Mouse (Mus musculus) adipocyte (in vitro differentiated cells): Measurements from ENCODE around the gene Ablim2.
A peak's percentile ranks its signal among the peaks of the same experiment; 100 is the strongest.

ENCODE experiments used
- DNase-seq: peaks from one replicate; pipeline ENCODE4 v3.0.0-alpha.2; 2016; ENCODE audit warnings: low spot score

Ablim2 gene

DNA sequence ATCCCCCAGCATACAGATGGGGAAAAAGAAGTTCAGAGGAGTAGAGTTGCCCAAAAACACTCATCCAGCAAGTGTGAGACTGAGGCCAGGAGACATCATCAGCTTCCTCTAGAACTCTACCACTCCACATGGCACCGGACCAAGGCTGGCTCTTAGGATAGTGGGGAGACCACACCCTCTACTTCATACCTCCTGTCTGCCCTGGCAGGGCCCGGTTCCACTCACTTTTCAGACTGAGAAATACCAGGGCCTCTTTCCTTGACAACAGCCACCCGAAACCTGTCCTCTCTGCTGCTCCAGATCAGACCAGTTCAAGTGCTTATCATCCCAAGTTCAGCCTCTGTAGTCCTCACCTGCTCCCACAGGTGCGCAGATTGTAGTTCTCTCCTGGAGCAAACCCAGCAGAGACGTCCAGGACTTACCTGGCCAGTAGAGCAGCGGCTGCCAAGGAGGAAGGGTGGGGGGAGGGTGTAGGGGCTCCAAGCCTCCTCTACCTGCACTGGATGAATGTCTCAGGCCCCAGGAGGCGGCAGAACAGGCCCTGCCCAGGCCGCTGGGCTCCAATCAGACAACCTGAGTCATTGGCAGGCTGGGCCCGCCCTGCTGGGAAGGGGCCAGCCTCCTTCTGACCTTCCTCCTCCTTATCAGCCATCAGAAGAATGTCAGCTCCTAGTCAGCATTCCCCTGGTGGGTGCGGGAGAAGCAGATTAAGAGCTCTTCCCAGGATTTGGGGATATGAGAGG is 18.0 kb upstream of the Ablim2 start, which contains the start of gene Sh3tc1:
TSS of gene Sh3tc1 (minus strand) at position 452 of the 743 bp plus-strand sequence.
- DNase-seq = peak; percentile 63

DNA sequence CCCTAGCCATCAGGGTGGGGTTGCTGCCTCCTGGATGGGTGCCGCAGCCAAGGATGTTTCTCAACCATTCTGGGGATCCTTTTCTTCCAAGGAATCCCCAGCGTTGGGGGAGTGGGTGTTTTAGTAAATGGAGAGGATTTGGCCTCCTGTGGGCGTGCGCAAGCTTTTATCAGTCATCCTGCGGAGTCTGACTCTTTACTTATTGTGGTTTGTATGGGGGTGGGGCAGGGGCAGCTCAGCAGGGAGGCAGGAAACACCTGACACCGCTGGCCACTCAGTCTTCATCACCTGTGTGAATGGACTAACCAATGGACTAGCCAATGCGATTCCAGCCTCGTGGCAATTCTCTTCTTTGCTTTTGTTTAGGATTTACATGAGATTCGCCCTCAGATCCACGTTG is 17.0 kb upstream of the Ablim2 start:
- no peak for DNase-seq

DNA sequence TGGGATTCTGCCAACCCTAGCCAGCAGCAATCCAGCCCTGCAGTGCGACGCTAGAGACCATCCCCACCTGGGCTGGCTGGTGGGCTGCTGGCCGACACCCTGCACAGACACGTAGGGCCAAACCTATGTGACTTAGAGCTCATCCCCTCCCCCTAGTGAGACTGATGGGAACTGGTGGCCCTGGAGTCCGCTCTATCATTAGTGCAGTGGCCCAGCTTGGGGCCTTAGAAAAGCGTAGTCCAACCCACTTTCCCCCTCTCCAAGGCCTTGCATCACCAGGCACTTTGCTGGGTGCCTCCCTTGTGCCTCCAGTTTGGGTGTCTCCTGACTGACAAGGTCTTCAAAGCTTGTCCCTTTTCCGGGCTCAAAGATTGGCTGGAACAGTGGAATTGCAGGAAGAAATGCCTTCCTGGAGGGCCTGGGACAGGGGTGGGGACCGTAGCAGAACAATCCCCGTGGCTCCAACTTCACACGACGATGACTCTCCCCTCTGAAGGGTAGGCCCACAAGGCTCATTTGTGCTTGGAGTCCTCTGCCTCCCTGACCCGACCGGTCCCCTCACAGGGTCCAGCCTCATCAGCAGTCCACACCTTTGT is 16.4 kb upstream of the Ablim2 start:
- DNase-seq = no peak

DNA sequence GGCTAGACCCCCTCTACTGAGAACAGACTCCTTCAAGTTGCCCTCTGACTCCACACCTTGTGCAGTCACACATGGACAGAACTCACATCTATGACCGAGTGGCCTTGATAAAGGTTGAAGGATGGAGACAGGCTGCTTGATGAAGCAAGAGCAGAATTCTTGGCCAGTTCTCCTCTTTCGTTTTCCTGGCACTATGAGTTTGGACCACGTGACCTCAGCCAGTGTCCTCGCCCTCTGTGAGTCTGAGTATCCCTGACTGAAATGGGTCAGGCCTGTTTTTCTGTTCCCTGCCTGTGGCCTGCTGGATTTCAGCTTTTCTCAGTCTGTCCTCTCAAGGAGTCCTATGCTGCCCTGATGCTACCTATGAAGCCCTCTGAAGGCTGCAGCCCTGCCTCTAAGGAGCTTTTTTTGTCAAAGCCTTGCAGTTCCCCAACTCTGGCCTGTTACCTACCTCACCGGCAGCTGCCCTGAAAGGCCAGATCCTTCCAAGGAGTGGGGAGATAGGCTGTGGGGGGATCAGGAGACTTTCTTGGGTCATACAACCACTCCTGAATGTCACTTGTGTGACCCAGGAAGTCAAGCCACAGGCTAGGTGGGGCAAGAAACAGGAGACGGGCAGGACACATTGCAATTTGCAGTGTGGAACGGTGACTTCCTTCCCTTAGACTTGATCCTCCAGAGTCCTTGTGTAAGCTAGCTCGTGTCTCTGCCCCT is 14.3 kb upstream of the Ablim2 start:
- peak; percentile 97 for DNase-seq

DNA sequence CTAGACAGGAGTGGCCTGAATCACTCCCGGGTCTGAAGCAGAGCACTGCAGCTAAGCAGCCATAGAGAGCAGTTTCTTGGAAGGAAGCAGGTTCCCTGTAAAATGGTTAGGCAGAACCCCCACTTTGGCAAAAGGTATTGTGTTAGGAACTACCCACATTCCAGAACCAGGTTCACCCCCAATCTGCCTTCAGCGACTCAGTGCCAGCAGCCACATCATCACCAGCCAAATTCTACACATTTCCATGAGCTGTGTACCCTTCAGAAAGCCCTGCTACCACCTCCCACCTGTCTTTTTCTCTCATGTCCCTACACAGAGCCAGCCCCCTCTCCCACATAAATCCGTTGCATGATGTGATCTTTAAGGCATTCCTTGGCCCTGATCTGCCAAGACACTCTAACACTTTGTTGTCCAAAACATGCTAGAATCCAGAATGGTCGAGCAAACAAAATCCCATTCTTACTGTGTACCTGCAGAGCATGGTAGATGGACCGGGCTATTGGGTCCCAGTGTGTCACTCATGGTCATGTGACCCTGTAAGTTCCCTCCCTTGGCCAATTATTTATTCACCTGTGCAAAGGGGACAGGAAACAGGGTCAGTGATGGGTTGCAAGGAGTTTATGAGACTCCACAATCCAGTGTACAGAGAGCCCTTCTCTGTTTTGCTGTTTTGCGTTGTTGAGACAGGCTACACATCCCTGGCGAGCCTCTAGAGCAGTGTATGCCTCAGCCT is 13.5 kb upstream of the Ablim2 start:
- DNase-seq = no peak

DNA sequence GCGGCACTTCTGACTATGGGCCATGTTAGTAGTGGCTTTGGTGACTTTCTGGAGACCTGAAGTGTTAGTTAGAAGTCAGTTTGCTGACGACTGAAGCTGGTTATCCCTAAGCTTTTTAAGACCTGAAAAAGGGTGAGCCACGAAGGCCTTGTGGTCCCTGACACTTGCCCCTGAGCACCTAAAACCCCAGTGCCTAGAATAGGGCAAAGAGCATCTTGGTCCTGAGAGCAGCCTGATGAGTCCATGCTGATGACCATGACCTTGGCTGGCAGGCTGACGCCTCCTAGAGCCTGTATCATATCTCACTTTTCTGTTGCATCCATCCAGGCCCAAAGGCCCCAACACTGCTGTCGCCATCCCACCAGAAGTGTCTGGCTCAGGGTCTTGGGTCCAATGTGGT is 12.3 kb upstream of the Ablim2 start:
- DNase-seq = no peak

DNA sequence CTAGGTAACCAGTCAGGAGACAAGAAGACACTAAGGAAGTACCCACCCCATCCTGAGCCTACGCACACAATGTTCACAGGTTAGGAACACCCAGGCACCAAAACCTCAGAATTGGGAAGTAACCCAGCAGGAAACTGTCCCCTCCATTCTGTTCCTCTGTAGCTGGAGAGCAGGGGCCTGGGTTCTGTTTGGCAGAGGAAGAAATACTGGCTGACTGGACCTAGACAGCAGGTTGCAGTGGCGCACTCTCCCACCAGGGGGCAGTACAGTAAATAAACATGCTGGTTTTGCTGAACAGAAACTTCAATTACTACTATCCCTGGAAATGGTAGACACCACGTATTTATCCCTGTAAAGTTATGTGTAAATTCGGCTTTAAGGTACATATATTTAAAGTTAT is 10.8 kb upstream of the Ablim2 start:
- peak; percentile 88 for DNase-seq

DNA sequence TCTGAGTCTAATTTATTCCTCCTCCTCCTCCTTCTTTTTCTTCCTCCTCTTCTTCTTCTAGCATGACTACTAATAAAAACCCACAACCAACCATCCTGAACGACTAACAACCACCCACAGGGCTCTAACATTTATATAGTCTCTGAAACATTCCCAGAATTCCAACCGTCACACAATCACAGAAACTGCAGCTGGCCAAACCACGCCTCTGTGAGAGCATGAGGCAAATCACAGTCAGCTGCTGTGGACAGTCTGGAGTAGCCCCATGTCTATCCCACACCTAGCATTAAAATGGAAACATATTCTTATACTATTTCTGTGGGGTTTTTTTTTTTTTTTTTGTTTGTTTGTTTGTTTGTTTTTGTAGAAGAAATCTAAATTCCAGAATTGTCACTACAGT is 8.3 kb upstream of the Ablim2 start:
- DNase-seq = peak; percentile 71

DNA sequence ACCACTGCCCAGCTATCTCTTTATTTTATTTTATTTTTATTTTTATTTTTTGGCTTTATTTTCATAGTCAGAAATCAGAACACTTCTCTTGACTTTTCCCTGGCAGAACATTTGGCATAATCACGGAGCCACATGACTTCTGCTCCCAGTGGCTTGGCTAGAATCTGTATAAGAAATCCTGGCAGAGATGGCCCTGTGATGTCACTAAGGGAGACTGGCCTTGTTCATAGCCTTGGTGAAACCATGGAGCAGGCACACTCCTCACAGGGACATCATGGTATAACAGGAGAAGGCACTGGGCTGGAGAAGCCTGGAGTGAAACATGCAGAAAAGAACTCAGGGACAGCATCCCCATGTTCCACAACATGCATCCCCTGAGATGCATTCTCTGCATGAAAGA is 7.7 kb upstream of the Ablim2 start:
- DNase-seq = peak; percentile 99

DNA sequence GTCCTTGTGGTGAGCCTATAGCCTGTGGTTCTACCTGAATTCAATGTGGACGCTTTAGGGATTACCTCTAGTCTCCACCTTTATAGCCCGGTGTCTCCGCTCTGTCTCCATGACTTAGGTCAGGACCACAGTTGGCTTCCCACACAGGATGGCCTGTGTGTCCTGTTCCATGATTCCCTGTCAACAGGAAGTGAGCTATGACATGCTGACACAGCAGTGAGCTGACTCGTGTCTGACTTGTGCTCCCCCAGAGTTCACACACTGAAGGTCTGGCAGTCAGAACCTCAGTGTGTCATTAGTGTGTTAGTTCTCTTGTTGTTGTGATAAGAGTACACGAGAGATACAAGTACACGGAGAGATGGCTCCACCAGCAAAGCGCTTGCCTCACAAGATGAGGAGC is 6.7 kb upstream of the Ablim2 start:
- peak; percentile 52 for DNase-seq

DNA sequence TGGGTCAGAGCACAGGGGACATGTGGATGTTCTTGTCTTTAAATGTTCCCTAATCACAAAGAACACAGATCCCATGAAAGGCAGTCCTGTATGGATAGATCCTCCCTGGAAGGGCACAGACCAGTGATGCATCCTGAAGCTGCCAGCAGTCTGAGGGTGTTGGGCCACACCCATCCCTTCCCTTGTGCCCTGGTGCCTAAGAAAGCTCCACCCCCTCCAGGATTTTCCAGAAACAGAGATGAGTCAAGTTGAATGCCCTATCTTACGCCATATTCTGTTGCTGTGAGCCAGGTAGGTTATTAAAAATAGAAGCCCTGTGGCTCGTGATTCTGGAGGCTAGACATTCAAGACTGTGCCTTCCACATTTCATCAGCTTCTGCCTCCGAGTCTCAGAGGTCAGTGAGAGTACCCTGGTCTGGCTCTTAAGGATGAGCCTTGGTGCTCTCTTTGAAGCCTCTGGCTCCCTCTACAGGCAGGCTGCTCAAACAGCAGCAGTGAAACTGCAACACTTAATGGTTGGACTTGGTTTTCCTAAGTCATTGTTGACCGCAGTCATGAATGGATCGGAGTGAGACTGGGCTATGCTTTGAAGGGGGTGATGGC is 2.4 kb upstream of the Ablim2 start:
- peak; percentile 93 for DNase-seq

DNA sequence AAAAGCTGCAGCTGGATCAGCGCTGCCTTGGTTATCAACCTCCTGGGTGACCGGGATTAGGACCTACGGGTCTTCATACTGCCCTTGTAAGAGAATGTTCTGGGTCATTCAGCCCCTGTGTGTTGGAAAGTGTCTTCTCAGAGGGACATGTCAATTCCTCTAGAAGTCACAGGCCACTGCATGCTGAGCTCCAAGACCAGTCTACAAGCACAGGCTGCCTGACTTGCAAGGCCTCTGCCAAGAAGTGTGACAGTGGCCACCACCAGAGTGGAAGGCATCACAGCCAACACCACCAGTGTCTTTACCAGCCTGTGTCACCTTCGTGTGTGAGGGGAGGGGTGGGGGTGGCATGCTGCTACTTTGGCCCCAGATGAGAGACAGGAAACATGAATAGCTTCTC is 1.7 kb upstream of the Ablim2 start:
- DNase-seq = no peak

DNA sequence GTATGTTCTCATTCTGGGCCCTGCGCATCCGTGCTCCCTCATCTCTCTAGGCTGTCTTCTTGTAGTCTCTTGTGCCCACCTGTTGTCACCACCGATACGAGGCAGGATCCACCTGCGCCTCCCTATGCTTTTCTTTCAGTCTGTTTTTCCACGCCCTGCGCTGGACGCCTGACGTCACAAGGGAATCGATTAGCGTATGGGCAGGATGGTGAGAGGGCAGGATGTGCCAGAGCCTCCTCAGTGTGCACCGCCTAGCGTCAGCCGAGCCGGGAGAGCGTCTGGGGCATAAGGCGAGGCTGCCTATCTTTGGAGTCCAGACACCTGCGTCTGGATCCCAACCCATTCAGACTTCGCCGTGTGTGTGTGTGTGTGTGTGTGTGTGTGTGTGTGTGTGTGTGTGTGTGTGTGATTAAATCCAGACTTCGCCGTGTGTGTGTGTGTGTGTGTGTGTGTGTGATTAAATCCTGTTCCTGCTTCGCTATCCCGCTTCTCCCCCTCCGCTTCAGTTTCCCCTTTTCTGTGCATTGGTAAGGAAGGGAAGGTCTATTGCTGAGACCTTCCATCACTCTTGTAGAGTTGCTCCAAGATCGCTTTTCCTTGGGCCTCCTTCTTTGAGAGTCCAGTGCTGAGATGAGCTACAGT is 562 bp upstream of the Ablim2 start:
- DNase-seq = no peak

DNA sequence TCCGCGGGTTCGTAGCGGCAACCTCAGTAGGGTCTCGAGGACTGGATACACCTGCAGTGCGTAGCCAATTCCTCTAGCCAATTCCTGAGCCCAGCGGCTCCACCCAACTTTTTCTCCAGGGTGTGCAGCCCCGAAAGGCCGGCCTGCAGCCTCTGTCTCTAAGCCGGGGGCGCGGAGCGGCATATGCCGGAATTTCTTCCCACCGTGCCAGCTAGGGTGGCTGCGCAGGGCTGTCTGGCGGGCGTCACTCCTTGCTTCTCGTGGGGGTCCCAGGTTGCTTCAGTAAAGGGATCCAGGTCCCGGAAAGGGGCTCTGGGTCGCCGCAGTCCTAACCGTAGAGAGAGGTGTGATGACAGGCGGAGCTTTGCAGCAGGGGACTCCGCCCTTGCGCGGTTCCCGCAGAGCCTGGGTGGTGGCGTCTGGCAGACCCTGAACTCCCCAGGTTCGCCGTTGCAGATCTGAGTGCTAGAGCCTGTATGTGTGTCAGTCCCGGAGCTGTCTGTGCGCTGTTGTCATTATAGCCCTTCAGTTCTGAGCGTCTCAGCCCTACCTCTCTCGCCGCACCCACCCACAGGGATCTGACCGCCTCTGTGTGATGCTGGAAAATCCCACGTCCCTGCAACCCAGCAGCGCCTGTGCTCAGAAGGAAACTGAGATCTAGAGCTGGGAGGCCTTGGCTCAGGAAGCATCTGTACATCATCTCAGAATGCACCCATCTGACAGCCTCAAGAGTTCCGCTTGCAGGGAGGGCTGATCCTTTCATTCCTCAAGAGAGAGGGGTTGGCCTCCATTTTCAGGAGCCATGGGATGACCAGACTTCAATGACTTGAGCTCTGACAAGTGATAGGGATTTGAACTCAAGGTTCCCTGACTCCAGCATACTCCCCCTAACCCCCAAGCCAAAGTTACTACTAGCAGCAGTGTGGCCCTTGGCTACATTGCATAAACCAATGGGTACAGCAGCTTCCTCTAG is 687 bp downstream of the Ablim2 start:
- no peak for DNase-seq

DNA sequence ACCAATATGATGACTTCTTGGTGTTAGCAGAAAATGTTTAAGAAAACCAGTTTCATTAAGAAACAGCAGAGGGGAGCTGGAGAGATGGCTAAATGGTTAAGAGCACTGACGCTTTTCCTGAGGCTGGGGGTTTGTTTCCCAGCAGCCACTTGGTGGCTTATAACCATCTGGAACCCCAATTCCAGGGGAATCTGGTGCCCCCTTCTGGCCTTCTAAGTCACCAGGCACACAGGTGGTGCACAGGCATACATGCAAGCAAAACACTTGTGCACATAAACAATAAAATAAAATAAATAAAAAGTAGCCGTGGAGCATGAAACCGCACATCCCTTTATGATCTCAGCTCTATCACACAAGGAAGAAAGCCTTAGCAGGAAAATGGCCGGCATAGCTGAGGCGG is 3.6 kb downstream of the Ablim2 start:
- DNase-seq = no peak

DNA sequence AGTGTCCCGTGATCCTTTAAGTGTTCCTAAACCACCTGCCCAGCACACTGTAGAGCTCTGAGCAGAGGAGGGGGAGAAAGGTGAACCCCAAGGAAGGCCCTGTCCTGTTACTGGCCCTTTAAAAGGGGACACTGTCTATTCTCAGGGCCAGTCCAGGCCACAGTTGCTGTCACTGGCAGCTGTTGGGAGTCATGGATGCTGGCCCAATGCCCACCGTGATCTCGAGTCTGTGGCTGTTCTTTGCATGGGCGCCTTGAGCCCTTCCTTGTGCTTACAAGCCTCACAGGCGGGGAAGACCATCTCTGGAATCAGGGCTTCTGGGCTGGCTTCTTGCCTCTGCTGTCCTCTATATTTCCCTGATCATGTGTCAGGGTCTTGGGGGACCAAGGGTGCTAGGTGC is 4.7 kb downstream of the Ablim2 start:
- peak; percentile 34 for DNase-seq

DNA sequence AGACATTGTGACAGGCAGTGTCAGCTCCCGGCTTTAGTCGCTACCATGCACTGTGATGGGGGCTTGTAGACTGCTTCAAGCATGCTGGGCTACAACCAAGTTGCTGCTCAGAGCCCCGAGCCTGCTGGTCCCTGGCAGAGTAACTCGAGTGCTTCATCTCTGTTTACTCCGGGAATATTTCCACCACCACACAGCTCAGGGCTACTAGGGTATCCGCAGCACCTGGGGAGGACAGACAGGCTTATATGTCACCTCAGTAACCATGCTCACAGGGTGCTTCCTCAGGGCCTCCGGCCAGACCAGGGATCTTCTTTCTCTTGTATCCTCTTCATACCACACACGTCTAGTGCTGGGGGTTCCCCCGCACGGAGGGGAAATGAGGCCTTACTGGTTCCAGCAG is 5.2 kb downstream of the Ablim2 start:
- no peak for DNase-seq

DNA sequence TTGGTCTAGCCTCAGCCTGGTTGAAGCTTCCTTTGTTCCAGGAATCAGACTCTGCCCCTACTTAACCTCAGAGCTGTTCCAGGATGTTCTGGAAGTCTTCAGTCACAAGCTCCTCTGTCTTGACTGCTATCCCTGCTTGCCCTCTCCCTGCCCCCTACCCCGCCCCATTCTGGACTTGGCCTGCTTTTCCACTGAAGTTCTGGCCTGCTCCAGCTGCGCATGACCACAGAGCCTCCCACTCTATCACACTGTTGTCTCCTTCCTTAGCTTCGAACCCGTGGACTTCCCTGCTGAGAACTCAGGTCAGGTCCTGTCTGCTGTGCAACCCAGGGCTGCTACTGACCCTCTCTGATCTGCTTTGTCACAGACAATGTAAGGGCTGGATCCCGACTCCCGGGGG is 8.2 kb downstream of the Ablim2 start:
- peak; percentile 31 for DNase-seq

DNA sequence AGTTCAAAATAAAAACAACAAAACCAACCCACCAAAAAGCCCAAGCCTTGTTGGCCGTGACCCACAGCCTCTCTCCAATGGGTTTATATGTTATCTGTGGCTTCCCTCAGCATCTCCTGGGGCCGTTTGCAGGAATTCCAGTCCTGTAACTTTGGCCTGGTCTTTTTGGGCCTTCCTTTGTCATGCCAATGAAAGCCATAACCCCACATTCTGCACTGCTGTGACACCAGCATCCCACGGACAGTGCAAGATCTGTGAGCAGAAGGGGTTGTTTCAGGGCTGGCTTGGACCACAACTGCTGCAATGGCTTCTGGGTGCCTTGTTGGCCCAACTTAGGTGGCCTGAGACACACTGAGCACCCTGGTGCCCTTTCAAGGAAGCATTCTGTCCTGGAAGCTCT is 10.8 kb downstream of the Ablim2 start:
- no peak for DNase-seq

DNA sequence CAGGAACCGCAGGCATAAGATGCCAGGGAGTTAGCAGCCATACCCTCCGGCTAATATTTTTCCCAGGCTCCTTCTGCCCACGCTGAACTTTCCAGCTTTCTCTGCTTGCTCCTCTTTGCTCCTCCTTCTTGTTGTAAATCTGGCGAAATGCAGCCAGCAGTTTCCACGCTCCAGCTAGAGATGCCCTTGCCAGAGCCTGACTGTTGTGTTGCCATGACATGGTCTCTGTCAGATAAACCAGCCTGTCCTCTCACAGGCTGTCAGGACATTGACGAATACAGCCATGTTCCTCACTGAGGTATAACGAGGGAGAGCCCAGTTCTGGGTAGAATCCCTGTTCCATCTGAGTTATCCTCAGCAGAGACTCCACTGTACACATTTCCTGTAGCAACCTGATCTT is 11.3 kb downstream of the Ablim2 start:
- DNase-seq = peak; percentile 26

DNA sequence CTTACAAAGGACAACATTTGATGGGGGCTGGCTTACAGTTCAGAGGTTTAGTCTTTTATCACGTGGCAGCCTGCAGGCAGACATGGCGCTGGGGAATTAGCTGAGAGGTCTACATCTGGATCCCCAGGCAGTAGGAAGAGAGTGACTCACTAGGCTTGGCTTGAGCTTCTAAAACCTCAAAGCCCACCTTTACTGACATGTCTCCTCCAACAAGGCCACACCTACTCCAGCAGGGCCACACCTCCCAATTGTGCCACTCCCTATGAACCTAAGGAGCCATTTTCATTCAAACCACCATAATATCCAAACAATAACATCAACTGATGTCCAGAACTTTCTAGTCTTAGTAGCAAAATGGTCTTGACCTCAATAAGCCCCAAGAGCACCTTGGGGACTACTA is 12.6 kb downstream of the Ablim2 start:
- no peak for DNase-seq
